1 mouse cellular context compared by ENCODE assay signal in the genomic region with DNA sequence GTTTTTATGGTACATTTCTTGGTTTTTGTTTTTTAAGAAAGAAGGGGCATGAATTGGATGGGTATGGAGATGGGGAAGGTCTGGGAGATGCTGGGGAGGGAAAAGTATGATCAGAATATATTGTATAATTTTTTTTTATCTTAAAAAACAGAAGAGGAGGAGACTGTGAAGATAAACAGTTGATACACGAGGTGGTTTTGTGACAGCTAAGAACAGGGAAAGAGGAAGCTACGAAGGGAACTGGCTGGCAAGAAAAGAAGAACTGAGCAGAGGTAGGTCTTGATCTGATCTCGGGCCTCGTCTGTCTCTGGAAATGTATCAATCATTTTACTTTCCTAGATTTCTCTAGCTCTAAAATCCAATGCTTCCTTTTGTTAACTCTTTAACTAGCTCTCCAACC.
TF ChIP-seq lines count a peak whose summit lies in the region.

No protein-coding gene starts in this region.

TF ChIP-seq in CH12.LX, 34 proteins besides CTCF, POLR2A, EP300 and RAD21 (continued from another document):
- TF ChIP-seq ZC3H11A (IDR thresholded peaks at IDR 0.05; ENCODE audit: low read depth, low read length) (no peak), MAX (IDR thresholded peaks at IDR 0.05; ENCODE audit: low read length) (no peak), E2F4 (IDR thresholded peaks at IDR 0.05; ENCODE audit: insufficient replicate concordance, low read depth, low read length) (no peak), CHD1 (IDR thresholded peaks at IDR 0.05; ENCODE audit: low read depth, low read length) (no peak), TBP (conservative IDR thresholded peaks at IDR 0.05; ENCODE audit: low read depth, low read length) (no peak), JUND (conservative IDR thresholded peaks at IDR 0.05; ENCODE audit: low read depth, low read length) (no peak), MYC (IDR thresholded peaks at IDR 0.05; ENCODE audit: low read depth, low read length) (no peak), BHLHE40 (IDR thresholded peaks at IDR 0.05; ENCODE audit: low read depth, low read length) (no peak), MXI1 (IDR thresholded peaks at IDR 0.05; ENCODE audit: low read depth, low read length) (no peak), GABPA (IDR thresholded peaks at IDR 0.05; ENCODE audit: insufficient replicate concordance, low read depth, low read length) (no peak), ETS1 (conservative IDR thresholded peaks at IDR 0.05; ENCODE audit: low read depth, low read length) (no peak)
